Comparison of ENCODE assay signal across 22 mouse cellular contexts in the genomic region with DNA sequence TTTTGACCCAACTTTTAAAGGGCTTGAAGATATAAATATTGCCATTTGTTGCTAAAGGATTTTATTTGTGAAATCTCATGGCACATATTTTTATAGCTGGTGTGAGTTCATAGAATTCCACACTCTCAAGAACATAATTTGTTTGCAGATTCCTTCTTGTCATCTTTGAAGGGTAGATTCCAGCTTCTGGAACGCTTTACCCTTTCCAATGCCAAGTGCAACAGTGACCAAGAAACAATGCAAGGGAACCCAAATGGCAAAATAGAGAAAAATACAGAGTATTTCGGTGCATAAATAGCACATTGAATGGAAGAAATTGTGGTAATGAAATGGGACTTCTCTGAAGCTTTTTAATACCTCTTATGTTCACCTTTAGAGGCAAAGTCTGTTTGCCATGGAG.
DNase-seq lines count a peak whose midpoint lies in the region; ATAC-seq and TF ChIP-seq lines count a peak whose summit lies in the region.
"Had no signal": no experiment of that assay in that cellular context is flagged by ENCODE, and none has a peak within 500 bp of the region (broad histone marks: within the 10 kb centered on the region; RNA-seq: fewer than 3 reads in every experiment).

No protein-coding gene starts in this region.

- no peaks in the 10 kb centered on the region for H3K9me3 ChIP-seq in kidney, embryonic 14.5 days (ENCODE audit: control insufficient read depth, low read length)
- H3K9me3 ChIP-seq in midbrain, embryonic 14.5 days (ENCODE audit: control insufficient read depth, low read length), result no peaks in the 10 kb centered on the region
- H3K9me3 ChIP-seq: heart, embryonic 12.5 days; hindbrain, embryonic 12.5 days; limb, embryonic 13.5 days; liver, embryonic 12.5 days; midbrain, embryonic 12.5 days had no signal

- no peak for TF ChIP-seq CTCF in gastrocnemius, adult 2 months (IDR thresholded peaks at IDR 0.05)
- TF ChIP-seq CTCF in lung, adult 2 months (IDR thresholded peaks at IDR 0.05; ENCODE audit: insufficient read depth, low read length), result no peak

- no peak for ATAC-seq in kidney, embryonic 14.5 days (ENCODE audit: low FRiP score, low TSS enrichment)
- no peak for ATAC-seq in midbrain, embryonic 14.5 days (ENCODE audit: low FRiP score, low TSS enrichment)
- ATAC-seq: CD4-positive, CD25-positive, alpha-beta regulatory T cell, adult 4 months; forebrain, embryonic 14.5 days; inflammation-experienced regulatory T-cells, adult 6 months; liver, embryonic 12.5 days had no signal

- no peak overlapping the region; the same call in 1 of the 2 replicates for H3K27ac ChIP-seq in gastrocnemius, adult 2 months
- H3K27ac ChIP-seq in kidney, embryonic 14.5 days (ENCODE audit: low read depth, low read length), result no peak overlapping the region
- no peak overlapping the region for H3K27ac ChIP-seq in midbrain, embryonic 14.5 days (replicated peaks; ENCODE audit: low read depth, low read length)
- H3K27ac ChIP-seq: hindbrain, embryonic 12.5 days; limb, embryonic 13.5 days; liver, embryonic 12.5 days; midbrain, embryonic 12.5 days; stomach, postnatal 0 days had no signal

- H3K9ac ChIP-seq in kidney, embryonic 14.5 days (ENCODE audit: low read depth, low read length), result no peak overlapping the region
- no peak overlapping the region for H3K9ac ChIP-seq in midbrain, embryonic 14.5 days (replicated peaks; ENCODE audit: low read length)
- H3K9ac ChIP-seq: heart, embryonic 12.5 days; hindbrain, embryonic 12.5 days; limb, embryonic 13.5 days; liver, embryonic 12.5 days; midbrain, embryonic 12.5 days had no signal

- intact Hi-C loops in gastrocnemius, adult 2 months (cut with DNase I), result loop anchor here (5.0 to 10.0 kb wide), 3 partner anchors 52 to 374 kb away; no protein-coding TSS in a partner anchor
- intact Hi-C loops in gastrocnemius, postnatal 36 days (cut with DNase I), result loop anchor here (5.0 to 10.0 kb wide), 3 partner anchors 52 to 374 kb away; no protein-coding TSS in a partner anchor

- H3K27me3 ChIP-seq in kidney, embryonic 14.5 days (ENCODE audit: control insufficient read depth, insufficient read depth, low read length), result peaks cover 5% of the 10 kb centered on the region; the same call in 1 of the 2 replicates
- no peaks in the 10 kb centered on the region for H3K27me3 ChIP-seq in midbrain, embryonic 14.5 days (ENCODE audit: control insufficient read depth, insufficient read depth, low read length)
- H3K27me3 ChIP-seq: heart, embryonic 12.5 days; liver, embryonic 12.5 days had no signal

- DNase-seq in gastrocnemius, adult 2 months, result peak; percentile 15
- no peak for DNase-seq in gastrocnemius, postnatal 36 days
- DNase-seq in kidney, adult 9 months, result peak; percentile 4
- DNase-seq in lung, postnatal 10 days, result peak; percentile 33
- no peak for DNase-seq in lung, adult 2 months
- DNase-seq in midbrain, embryonic 14.5 days, result no peak
- DNase-seq: adrenal gland, postnatal 36 days; cerebellum, adult 9-10 months; gastrocnemius, postnatal 10 days; kidney, adult 8-10 months; thymus, adult 2 months; thymus, postnatal 4 days had no signal

- H3K4me2 ChIP-seq in kidney, embryonic 14.5 days (replicated peaks; ENCODE audit: low read depth, low read length), result no peak overlapping the region
- H3K4me2 ChIP-seq in midbrain, embryonic 14.5 days (ENCODE audit: low read length), result no peak overlapping the region
- H3K4me2 ChIP-seq: heart, embryonic 12.5 days; hindbrain, embryonic 12.5 days; limb, embryonic 13.5 days; liver, embryonic 12.5 days; midbrain, embryonic 12.5 days had no signal

- H3K4me1 ChIP-seq in kidney, embryonic 14.5 days (ENCODE audit: control insufficient read depth, insufficient read depth, low read length), result no peaks in the 10 kb centered on the region
- no peaks in the 10 kb centered on the region for H3K4me1 ChIP-seq in lung, adult 2 months (ENCODE audit: control insufficient read depth, insufficient read depth, low read length)
- no peaks in the 10 kb centered on the region for H3K4me1 ChIP-seq in midbrain, embryonic 14.5 days (ENCODE audit: control insufficient read depth, insufficient read depth, low read length)
- H3K4me1 ChIP-seq: heart, embryonic 12.5 days; hindbrain, embryonic 12.5 days; limb, embryonic 13.5 days; midbrain, embryonic 12.5 days had no signal

- no peak for TF ChIP-seq POLR2A in lung, adult 2 months (IDR thresholded peaks at IDR 0.05; ENCODE audit: borderline replicate concordance, extremely low read depth, low read depth, low read length)

- H3K4me3 ChIP-seq in gastrocnemius, adult 2 months, result no peak overlapping the region
- no peak overlapping the region for H3K4me3 ChIP-seq in kidney, embryonic 14.5 days (ENCODE audit: low read length)
- no peak overlapping the region for H3K4me3 ChIP-seq in lung, adult 2 months (replicated peaks; ENCODE audit: extremely low read depth, low read depth, low read length)
- no peak overlapping the region for H3K4me3 ChIP-seq in midbrain, embryonic 14.5 days (replicated peaks; ENCODE audit: low read depth, low read length)
- H3K4me3 ChIP-seq: heart, embryonic 12.5 days; hindbrain, embryonic 12.5 days; limb, embryonic 13.5 days; liver, embryonic 12.5 days; midbrain, embryonic 12.5 days had no signal

- H3K36me3 ChIP-seq in kidney, embryonic 14.5 days (ENCODE audit: control insufficient read depth, insufficient read depth, low read length), result no peaks in the 10 kb centered on the region
- no peaks in the 10 kb centered on the region for H3K36me3 ChIP-seq in midbrain, embryonic 14.5 days (ENCODE audit: control insufficient read depth, insufficient read depth, low read length)
- H3K36me3 ChIP-seq: heart, embryonic 12.5 days; hindbrain, embryonic 12.5 days; limb, embryonic 13.5 days; liver, embryonic 12.5 days; midbrain, embryonic 12.5 days had no signal

- 72% methylated on average over 2 of the region's 2 CpGs for WGBS in kidney, embryonic 14.5 days
- WGBS in lung, adult 2 months, result 57% methylated on average over 2 of the region's 2 CpGs
- WGBS in midbrain, embryonic 14.5 days, result 74% methylated on average over 2 of the region's 2 CpGs

Comparison
In these comparisons a context has a peak if more than half of its experiments do, and no peak if none do; other contexts are left out.
1. DNase-seq: peak in gastrocnemius, adult 2 months (single experiment), kidney, adult 9 months (single experiment) and lung, postnatal 10 days (single experiment); none in gastrocnemius, postnatal 36 days (0 of 2), lung, adult 2 months (single experiment) and midbrain, embryonic 14.5 days (single experiment).